ENCODE assay signal across 26 mouse cellular contexts in genomic region chr4:43447251-43447650, GRCm38 (mm10). TPM values are rescaled to one million over a fixed set of nuclear protein-coding genes. Genes with fewer than 3 reads are reported as not detected.
DNase-seq lines count a peak whose midpoint lies in the region; ATAC-seq and TF ChIP-seq lines count a peak whose summit lies in the region.
"Had no signal": no experiment of that assay in that cellular context is flagged by ENCODE, and none has a peak within 500 bp of the region (broad histone marks: within the 10 kb centered on the region; RNA-seq: fewer than 3 reads in every experiment).

No protein-coding gene starts in this region.

- no peak overlapping the region for H3K4me2 ChIP-seq in intestine, postnatal 0 days (replicated peaks; ENCODE audit: low read depth)
- H3K4me2 ChIP-seq: heart, embryonic 12.5 days; intestine, embryonic 15.5 days; liver, embryonic 12.5 days; neural tube, embryonic 12.5 days had no signal

- H3K4me3 ChIP-seq in intestine, postnatal 0 days (ENCODE audit: low read depth, low read length), result no peak overlapping the region
- H3K4me3 ChIP-seq: heart, embryonic 12.5 days; hindbrain, embryonic 10.5 days; intestine, embryonic 15.5 days; liver, embryonic 12.5 days; megakaryocyte, embryonic 14.5 days; neural tube, embryonic 12.5 days had no signal

- WGBS in intestine, postnatal 0 days, result 84% methylated on average over 13 of the region's 13 CpGs

- no peaks in the 10 kb centered on the region for H3K27me3 ChIP-seq in intestine, postnatal 0 days (replicated peaks; ENCODE audit: control insufficient read depth, insufficient read depth, low read length)
- H3K27me3 ChIP-seq: intestine, embryonic 15.5 days had no signal

- intact Hi-C loops in heart, postnatal 10 days (cut with DNase I), result no loop called here

- no peak for TF ChIP-seq CTCF in intestine, postnatal 0 days (IDR thresholded peaks at IDR 0.05; ENCODE audit: low read depth)

- H3K9ac ChIP-seq in intestine, postnatal 0 days (ENCODE audit: low read depth, low read length), result no peak overlapping the region
- H3K9ac ChIP-seq: heart, embryonic 12.5 days; intestine, embryonic 15.5 days; liver, embryonic 12.5 days; neural tube, embryonic 12.5 days had no signal

- peaks cover 28% of the 10 kb centered on the region for H3K36me3 ChIP-seq in intestine, postnatal 0 days (ENCODE audit: control insufficient read depth, insufficient read depth)

- H3K27ac ChIP-seq in intestine, postnatal 0 days (ENCODE audit: low read depth, low read length), result no peak overlapping the region
- H3K27ac ChIP-seq: hindbrain, embryonic 10.5 days; intestine, embryonic 15.5 days; kidney, postnatal 0 days; liver, embryonic 12.5 days; neural tube, embryonic 12.5 days had no signal

- peak; percentile 54 for ATAC-seq in megakaryocyte-erythroid progenitor cell, adult 5-6 weeks (replicated peaks; ENCODE audit: low FRiP score, low TSS enrichment, poor library complexity, severe bottlenecking)
- ATAC-seq in intestine, postnatal 0 days, result no peak
- ATAC-seq: forebrain, embryonic 14.5 days; intestine, embryonic 15.5 days; liver, embryonic 12.5 days; lung, postnatal 0 days had no signal

- peak; percentile 97 for DNase-seq in heart, adult 11 months
- no peak for DNase-seq in heart, postnatal 10 days
- DNase-seq in MN1 (ENCODE audit: low spot score), result peak; percentile 46
- peak; percentile 75 to 76 for DNase-seq in adrenal gland, postnatal 36 days
- DNase-seq in spleen, adult 12 weeks (ENCODE audit: low spot score), result no peak
- DNase-seq: retina, postnatal 1 day had no signal

- no peaks in the 10 kb centered on the region for H3K9me3 ChIP-seq in intestine, postnatal 0 days (ENCODE audit: control insufficient read depth)
- H3K9me3 ChIP-seq: heart, embryonic 12.5 days; hindbrain, embryonic 10.5 days; intestine, embryonic 15.5 days; liver, embryonic 12.5 days; neural tube, embryonic 12.5 days had no signal

- 0 out of 2 replicates have a peak, but pooled peaks cover 8% of the 10 kb centered on the region for H3K4me1 ChIP-seq in intestine, postnatal 0 days (replicated peaks; ENCODE audit: control insufficient read depth, insufficient read depth, low read length)

RNA-seq across cellular contexts. Expression of gene Tesk1, which starts 5.5 kb away (rescaled TPM):
- 10 to 100 TPM; 42.3 to 42.6 TPM for total RNA-seq in heart, postnatal 10 days (2021)
- 10 to 100 TPM; 52.2 to 65.5 TPM for total RNA-seq in adrenal gland, postnatal 36 days (2021)
- 11.7 and 15.6 TPM in 2 replicates for total RNA-seq in megakaryocyte-erythroid progenitor cell, adult 5-6 weeks (2014; fragmentation: Nextera tagmentation)
- 4.3 and 4.8 TPM in 2 replicates for total RNA-seq in megakaryocyte-erythroid progenitor cell, adult 5-6 weeks (2017)
- polyA plus RNA-seq in intestine, postnatal 0 days (2015; fragmentation: Nextera tagmentation; extraction: Ambion mirVana), result 4.6 and 4.7 TPM in 2 replicates

RNA-seq across cellular contexts. Expression of gene Cd72, which starts 7.2 kb away (rescaled TPM):
- total RNA-seq in heart, postnatal 10 days (2021), result under 1 TPM; 0.45 to 0.60 TPM
- 1 to 10 TPM; 2.7 to 3.4 TPM for total RNA-seq in adrenal gland, postnatal 36 days (2021)
- 1.5 and 9.6 TPM in 2 replicates for total RNA-seq in megakaryocyte-erythroid progenitor cell, adult 5-6 weeks (2014; fragmentation: Nextera tagmentation)
- 2.9 and 11.9 TPM in 2 replicates for total RNA-seq in megakaryocyte-erythroid progenitor cell, adult 5-6 weeks (2017)
- polyA plus RNA-seq in intestine, postnatal 0 days (2015; fragmentation: Nextera tagmentation; extraction: Ambion mirVana), result 3.2 and 3.7 TPM in 2 replicates
- total RNA-seq: gastrocnemius, adult 8-10 months; layer of hippocampus, postnatal 10 days; midbrain, postnatal 0 days had no signal

RNA-seq across cellular contexts. Expression of gene Fam166b, which starts 18.3 kb away (rescaled TPM):
- total RNA-seq in heart, postnatal 10 days (2021), result under 1 TPM in 1 of 2 experiments, not detected in 1; 0.62 TPM
- under 1 TPM in 1 of 2 experiments, not detected in 1; 0.92 TPM for total RNA-seq in adrenal gland, postnatal 36 days (2021)
- not detected in 2 replicates for total RNA-seq in megakaryocyte-erythroid progenitor cell, adult 5-6 weeks (2014; fragmentation: Nextera tagmentation)
- total RNA-seq in megakaryocyte-erythroid progenitor cell, adult 5-6 weeks (2017), result not detected in 2 replicates
- 0.16 TPM in 1 of 2 replicates, not detected in the other for polyA plus RNA-seq in intestine, postnatal 0 days (2015; fragmentation: Nextera tagmentation; extraction: Ambion mirVana)
- total RNA-seq: gastrocnemius, adult 8-10 months; MEL had no signal
- polyA plus RNA-seq: heart, embryonic 12.5 days; intestine, embryonic 15.5 days; liver, embryonic 12.5 days had no signal

RNA-seq across cellular contexts. Expression of gene Sit1, which starts 36.3 kb away (rescaled TPM):
- under 1 TPM in 1 of 2 experiments, not detected in 1; 0.38 TPM for total RNA-seq in heart, postnatal 10 days (2021)
- total RNA-seq in adrenal gland, postnatal 36 days (2021), result not detected
- 0.61 TPM in 1 of 2 replicates, not detected in the other for total RNA-seq in megakaryocyte-erythroid progenitor cell, adult 5-6 weeks (2014; fragmentation: Nextera tagmentation)
- total RNA-seq in megakaryocyte-erythroid progenitor cell, adult 5-6 weeks (2017), result not detected in 2 replicates
- not detected in 2 replicates for polyA plus RNA-seq in intestine, postnatal 0 days (2015; fragmentation: Nextera tagmentation; extraction: Ambion mirVana)
- total RNA-seq: gastrocnemius, adult 8-10 months; layer of hippocampus, postnatal 10 days; left cerebral cortex, postnatal 14 days; midbrain, postnatal 0 days had no signal
- polyA plus RNA-seq: cerebellum, adult 2 months; cortical plate, adult 2 months; embryonic facial prominence, embryonic 14.5 days; forebrain, embryonic 14.5 days; heart, embryonic 12.5 days; hindbrain, embryonic 10.5 days; intestine, embryonic 15.5 days; kidney, postnatal 0 days; liver, embryonic 12.5 days; lung, postnatal 0 days; midbrain, postnatal 0 days; neural tube, embryonic 12.5 days; testis, adult 2 months had no signal

RNA-seq across cellular contexts. Expression of gene Ccdc107, which starts 45.4 kb away (rescaled TPM):
- 10 to 100 TPM; 26.1 to 27.3 TPM for total RNA-seq in heart, postnatal 10 days (2021)
- total RNA-seq in adrenal gland, postnatal 36 days (2021), result 10 to 100 TPM; 57.3 to 59.3 TPM
- 28.8 and 47.9 TPM in 2 replicates for total RNA-seq in megakaryocyte-erythroid progenitor cell, adult 5-6 weeks (2014; fragmentation: Nextera tagmentation)
- total RNA-seq in megakaryocyte-erythroid progenitor cell, adult 5-6 weeks (2017), result 44.6 and 46.3 TPM in 2 replicates
- 79.8 and 83.1 TPM in 2 replicates for polyA plus RNA-seq in intestine, postnatal 0 days (2015; fragmentation: Nextera tagmentation; extraction: Ambion mirVana)

Comparison
In these comparisons a context has a peak if more than half of its experiments do, and no peak if none do; other contexts are left out.
1. DNase-seq: peak in heart, adult 11 months (single experiment), MN1 (single experiment) and adrenal gland, postnatal 36 days (2 of 2); none in heart, postnatal 10 days (0 of 2) and spleen, adult 12 weeks (single experiment).